Mouse (Mus musculus): ENCODE results near the gene Tenm2. TPM values are rescaled to one million over a fixed set of nuclear protein-coding genes. Genes with fewer than 3 reads are reported as not detected.

Tenm2 gene
- total and polyA plus RNA-seq, 3 experiments, result not detected

GRCm38 (mm10) chr11:36560785-36561548, 674.8 kb downstream of the Tenm2 start:
- H3K4me3 ChIP-seq (replicated peaks in 1 of 3; ENCODE audit: low read depth in 2 of 3, low read length in 2 of 3, poor library complexity in 1 of 3), result no peak overlapping the region
- H3K27ac ChIP-seq (ENCODE audit: insufficient read depth, low read depth), result no peak overlapping the region
- in situ Hi-C loops (cut with MboI; ENCODE audit: low pct_ligation_motif_present, low pct_unique_long_range_greater_than_20kb, low sequenced_read_pairs), result no loop called here
- no peaks in the 10 kb centered on the region for H3K36me3 ChIP-seq (replicated peaks in 1 of 2; ENCODE audit: control insufficient read depth in 1 of 2, insufficient read depth in 1 of 2, low read length in 1 of 2)
- dilution Hi-C loops (cut with MboI; ENCODE audit: extremely low pct_ligation_motif_present, extremely low pct_unique_long_range_greater_than_20kb, low sequenced_read_pairs), result no loop called here
- TF ChIP-seq MAFK (IDR thresholded peaks at IDR 0.05; ENCODE audit: insufficient replicate concordance, low read length) (peak; percentile 72), TBP (conservative IDR thresholded peaks at IDR 0.05; ENCODE audit: low read depth, low read length) (no peak)
- no peak for DNase-seq (ENCODE audit: extremely low read depth)
- H3K27me3 ChIP-seq (replicated peaks), result no peaks in the 10 kb centered on the region
- H3K4me2 ChIP-seq (ENCODE audit: insufficient read depth, low read depth, poor library complexity, severe bottlenecking), result no peak overlapping the region
- H3K9me3 ChIP-seq (replicated peaks; ENCODE audit: low read length), result peaks cover 80% of the 10 kb centered on the region
- no peaks in the 10 kb centered on the region for H3K79me2 ChIP-seq (replicated peaks; ENCODE audit: control insufficient read depth, extremely low read depth, insufficient read depth, poor library complexity, severe bottlenecking)
- no peaks in the 10 kb centered on the region for H3K4me1 ChIP-seq (ENCODE audit: control insufficient read depth in 1 of 2, insufficient read depth in 2 of 2)
- H3K9ac ChIP-seq (ENCODE audit: insufficient read depth, low read depth), result no peak overlapping the region

GRCm38 (mm10) chr11:36557316-36557715, 678.4 kb downstream of the Tenm2 start:
- Histone ChIP-seq H3K79me2 (replicated peaks; ENCODE audit: control insufficient read depth, extremely low read depth, insufficient read depth, poor library complexity, severe bottlenecking) (no peaks in the 10 kb centered on the region), H3K9ac (ENCODE audit: insufficient read depth, low read depth) (no peak overlapping the region), H3K27me3 (replicated peaks) (no peaks in the 10 kb centered on the region), H3K9me3 (replicated peaks; ENCODE audit: low read length) (peaks cover 80% of the 10 kb centered on the region), H3K4me1 (ENCODE audit: control insufficient read depth in 1 of 2, insufficient read depth in 2 of 2) (no peaks in the 10 kb centered on the region), H3K36me3 (replicated peaks in 1 of 2; ENCODE audit: control insufficient read depth in 1 of 2, insufficient read depth in 1 of 2, low read length in 1 of 2) (no peaks in the 10 kb centered on the region), H3K4me3 (replicated peaks in 1 of 3; ENCODE audit: low read depth in 2 of 3, low read length in 2 of 3, poor library complexity in 1 of 3) (no peak overlapping the region), H3K27ac (ENCODE audit: insufficient read depth, low read depth) (no peak overlapping the region), H3K4me2 (ENCODE audit: insufficient read depth, low read depth, poor library complexity, severe bottlenecking) (no peak overlapping the region)
- dilution Hi-C loops (cut with MboI; ENCODE audit: extremely low pct_ligation_motif_present, extremely low pct_unique_long_range_greater_than_20kb, low sequenced_read_pairs) (no loop called here), in situ Hi-C loops (cut with MboI; ENCODE audit: low pct_ligation_motif_present, low pct_unique_long_range_greater_than_20kb, low sequenced_read_pairs) (no loop called here)
- no peak for DNase-seq (ENCODE audit: extremely low read depth)
- TF ChIP-seq GABPA (IDR thresholded peaks at IDR 0.05; ENCODE audit: insufficient replicate concordance, low read depth, low read length) (no peak), RAD21 (IDR thresholded peaks at IDR 0.05; ENCODE audit: low read depth, low read length) (no peak), BHLHE40 (IDR thresholded peaks at IDR 0.05; ENCODE audit: low read depth, low read length) (no peak), CHD1 (IDR thresholded peaks at IDR 0.05; ENCODE audit: low read depth, low read length) (no peak), CTCF (conservative IDR thresholded peaks at IDR 0.05 in 1 of 2, IDR thresholded peaks at IDR 0.05 in 1 of 2; ENCODE audit: low read depth in 2 of 2, low read length in 2 of 2) (no peak), RCOR1 (conservative IDR thresholded peaks at IDR 0.05; ENCODE audit: low read depth, low read length) (no peak), POLR2A (IDR thresholded peaks at IDR 0.05; ENCODE audit: low read depth, low read length) (no peak), MAFK (IDR thresholded peaks at IDR 0.05; ENCODE audit: insufficient replicate concordance, low read length) (no peak), NRF1 (IDR thresholded peaks at IDR 0.05; ENCODE audit: low read depth, low read length) (no peak), EP300 (IDR thresholded peaks at IDR 0.05; ENCODE audit: low read length) (no peak), ZC3H11A (IDR thresholded peaks at IDR 0.05; ENCODE audit: low read depth, low read length) (no peak), JUND (conservative IDR thresholded peaks at IDR 0.05; ENCODE audit: low read depth, low read length) (no peak), MYC (IDR thresholded peaks at IDR 0.05; ENCODE audit: low read depth, low read length) (no peak), PAX5 (IDR thresholded peaks at IDR 0.05; ENCODE audit: low read length) (no peak)
